Mouse (Mus musculus) heart, adult 2 months (tissue): ENCODE data around the gene Rnf24.

Experiments used
- CTCF ChIP-seq: fragments of 200-600 bp; IDR thresholded peaks from 2 replicates; pipeline ENCODE4 v1.8.1; 2022; ENCODE audit warnings: antibody characterized with exemption, mild to moderate bottlenecking, moderate library complexity
- EP300 ChIP-seq: fragments of 200-500 bp; IDR thresholded peaks from 2 replicates; pipeline ENCODE4 v1.6.1; 2011; ENCODE audit warnings: low read depth, low read length, control low read depth; ENCODE audit not compliant: insufficient read depth

DNA sequence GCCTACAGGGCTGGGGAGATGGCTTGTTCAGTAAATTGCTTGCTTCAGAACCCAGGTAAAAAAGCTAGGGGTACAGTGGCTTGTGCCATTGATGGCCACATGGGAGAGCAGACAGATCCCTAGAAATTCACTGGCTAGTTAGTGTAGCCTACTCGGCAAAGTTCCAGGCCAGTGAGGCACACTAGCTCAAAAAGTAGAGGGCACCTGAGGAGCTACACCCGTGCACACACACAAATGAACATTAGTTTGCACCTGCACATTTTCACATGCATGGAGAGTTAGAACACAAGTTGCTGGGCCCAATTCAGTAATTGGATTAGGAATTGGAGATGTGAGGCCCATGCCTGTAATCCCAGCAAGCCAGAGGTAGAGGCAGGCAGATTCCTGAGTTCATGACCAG lies 87.6 kb downstream of the Rnf24 start:
- no peak for TF ChIP-seq CTCF
- TF ChIP-seq EP300 = no peak
